Mouse (Mus musculus): ENCODE results near the gene Aida. TPM values are rescaled to one million over a fixed set of nuclear protein-coding genes. Genes with fewer than 3 reads are reported as not detected.

Gene Aida
- 13.2 and 18.9 TPM in 2 replicates for polyA plus RNA-seq (2012; rRNA removed)
- polyA plus RNA-seq (2014; fragmentation: Nextera tagmentation; extraction: Ambion mirVana): 9.1 and 10.4 TPM in 2 replicates

GRCm38 (mm10) chr1:183296465-183296864 is at the start of gene Aida:
Gene Aida (plus strand): TSS chr1:183296590.
- 0 out of 2 replicates have a peak, but pooled peaks have one; percentile 18 for TF ChIP-seq CTCF (IDR thresholded peaks at IDR 0.05; ENCODE audit: low read depth)
- no peak for TF ChIP-seq EP300 (IDR thresholded peaks at IDR 0.05; ENCODE audit: low read depth)
- Histone ChIP-seq H3K4me1 (replicated peaks; ENCODE audit: control insufficient read depth in 2 of 2, insufficient read depth in 2 of 2, low read length in 1 of 2) (no peaks in the 10 kb centered on the region), H3K27ac (peak within 1 kb of the TSS; percentile 50), H3K4me2 (ENCODE audit: low read depth) (peak within 1 kb of the TSS; percentile 68), H3K9ac (replicated peaks) (peak within 1 kb of the TSS; percentile 78), H3K9me3 (ENCODE audit: control insufficient read depth, low read length) (no peaks in the 10 kb centered on the region), H3K27me3 (ENCODE audit: control insufficient read depth, insufficient read depth, low read length) (no peaks in the 10 kb centered on the region), H3K4me3 (ENCODE audit: insufficient read depth in 1 of 2, low read depth in 2 of 2, low read length in 2 of 2) (peak within 1 kb of the TSS; percentile 66 to 95), H3K36me3 (replicated peaks; ENCODE audit: control insufficient read depth, insufficient read depth, low read depth) (peaks cover 12% of the 10 kb centered on the region)
- ATAC-seq (ENCODE audit: insufficient read depth) (peak; percentile 12), DNase-seq (ENCODE audit: low read depth in 3 of 3, low spot score in 3 of 3) (peak in 1 of 3 experiments; percentile 26)
- under 1% methylated on average over 26 of the region's 26 CpGs for WGBS (ENCODE audit: insufficient replicate concordance)

GRCm38 (mm10) chr1:183248144-183248543 is 48.2 kb upstream of the Aida start:
- H3K9ac ChIP-seq (replicated peaks): no peak overlapping the region
- no peaks in the 10 kb centered on the region for H3K27me3 ChIP-seq (ENCODE audit: control insufficient read depth, insufficient read depth, low read length)
- peak; percentile 79 for ATAC-seq (ENCODE audit: insufficient read depth)
- no peak overlapping the region for H3K4me3 ChIP-seq (ENCODE audit: insufficient read depth in 1 of 2, low read depth in 2 of 2, low read length in 2 of 2)
- H3K27ac ChIP-seq: no peak overlapping the region
- WGBS (ENCODE audit: insufficient replicate concordance): 12% methylated on average over 1 of the region's 1 CpGs
- peak in 2 of 3 experiments; percentile 20 to 25 for DNase-seq (ENCODE audit: low read depth in 3 of 3, low spot score in 3 of 3)
- H3K4me2 ChIP-seq (ENCODE audit: low read depth): no peak overlapping the region
- peaks cover 3 to 15% of the 10 kb centered on the region in 2 experiments; a peak in 3 of 4 replicates for H3K4me1 ChIP-seq (replicated peaks; ENCODE audit: control insufficient read depth in 2 of 2, insufficient read depth in 2 of 2, low read length in 1 of 2)
- peak; percentile 85 for TF ChIP-seq EP300 (IDR thresholded peaks at IDR 0.05; ENCODE audit: low read depth)
- no peak for TF ChIP-seq CTCF (IDR thresholded peaks at IDR 0.05; ENCODE audit: low read depth)
- no peaks in the 10 kb centered on the region for H3K9me3 ChIP-seq (ENCODE audit: control insufficient read depth, low read length)
- H3K36me3 ChIP-seq (replicated peaks; ENCODE audit: control insufficient read depth, insufficient read depth, low read depth): no peaks in the 10 kb centered on the region

DNA sequence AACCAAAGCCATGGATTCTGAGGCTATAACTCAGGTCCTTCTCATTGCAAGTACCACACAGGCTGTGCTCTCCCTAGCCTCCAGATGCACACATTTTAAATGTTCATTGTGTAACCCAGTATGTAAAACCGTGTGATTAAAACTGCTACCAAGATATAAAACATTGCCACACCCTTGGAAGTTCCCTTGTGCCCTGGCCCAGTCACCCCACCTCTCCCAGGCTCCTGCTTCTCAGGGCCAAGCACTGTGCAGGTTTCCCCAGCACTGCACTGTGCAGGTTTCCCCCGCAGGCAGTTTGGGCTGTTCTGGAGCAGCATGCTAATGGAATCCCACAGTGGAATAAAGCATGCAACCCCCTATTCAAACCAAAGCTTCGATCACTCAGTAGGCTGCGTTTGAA is 45.8 kb upstream of the Aida start:
- DNase-seq (ENCODE audit: low read depth in 3 of 3, low spot score in 3 of 3): peak in 1 of 3 experiments; percentile 23
- no peak overlapping the region for H3K4me3 ChIP-seq (ENCODE audit: insufficient read depth in 1 of 2, low read depth in 2 of 2, low read length in 2 of 2)
- H3K27ac ChIP-seq: no peak overlapping the region
- TF ChIP-seq CTCF (IDR thresholded peaks at IDR 0.05; ENCODE audit: low read depth) (no peak), EP300 (IDR thresholded peaks at IDR 0.05; ENCODE audit: low read depth) (no peak)
- H3K4me1 ChIP-seq (replicated peaks; ENCODE audit: control insufficient read depth in 2 of 2, insufficient read depth in 2 of 2, low read length in 1 of 2): peaks cover 3 to 15% of the 10 kb centered on the region in 2 experiments; a peak in 3 of 4 replicates
- H3K27me3 ChIP-seq (ENCODE audit: control insufficient read depth, insufficient read depth, low read length): no peaks in the 10 kb centered on the region
- 49% methylated on average over 4 of the region's 4 CpGs for WGBS (ENCODE audit: insufficient replicate concordance)
- H3K9me3 ChIP-seq (ENCODE audit: control insufficient read depth, low read length): no peaks in the 10 kb centered on the region
- H3K9ac ChIP-seq (replicated peaks): no peak overlapping the region
- H3K36me3 ChIP-seq (replicated peaks; ENCODE audit: control insufficient read depth, insufficient read depth, low read depth): no peaks in the 10 kb centered on the region
- ATAC-seq (ENCODE audit: insufficient read depth): no peak
- no peak overlapping the region for H3K4me2 ChIP-seq (ENCODE audit: low read depth)

- Histone ChIP-seq H3K9ac (replicated peaks) (no peak overlapping the region), H3K27ac (no peak overlapping the region), H3K4me3 (ENCODE audit: insufficient read depth in 1 of 2, low read depth in 2 of 2, low read length in 2 of 2) (no peak overlapping the region), H3K27me3 (ENCODE audit: control insufficient read depth, insufficient read depth, low read length) (no peaks in the 10 kb centered on the region), H3K4me1 (replicated peaks; ENCODE audit: control insufficient read depth in 2 of 2, insufficient read depth in 2 of 2, low read length in 1 of 2) (peaks cover 3 to 15% of the 10 kb centered on the region in 2 experiments; a peak in 3 of 4 replicates), H3K9me3 (ENCODE audit: control insufficient read depth, low read length) (no peaks in the 10 kb centered on the region), H3K4me2 (ENCODE audit: low read depth) (no peak overlapping the region), H3K36me3 (replicated peaks; ENCODE audit: control insufficient read depth, insufficient read depth, low read depth) (no peaks in the 10 kb centered on the region)
- 52% methylated on average over 2 of the region's 2 CpGs for WGBS (ENCODE audit: insufficient replicate concordance)
- TF ChIP-seq EP300 (IDR thresholded peaks at IDR 0.05; ENCODE audit: low read depth): no peak
- no peak for TF ChIP-seq CTCF (IDR thresholded peaks at IDR 0.05; ENCODE audit: low read depth)
- no peak for DNase-seq (ENCODE audit: low read depth in 3 of 3, low spot score in 3 of 3)
- ATAC-seq (ENCODE audit: insufficient read depth): no peak
Observed at GRCm38 (mm10) chr1:183251818-183252217, 44.6 kb upstream of the Aida start.

DNA sequence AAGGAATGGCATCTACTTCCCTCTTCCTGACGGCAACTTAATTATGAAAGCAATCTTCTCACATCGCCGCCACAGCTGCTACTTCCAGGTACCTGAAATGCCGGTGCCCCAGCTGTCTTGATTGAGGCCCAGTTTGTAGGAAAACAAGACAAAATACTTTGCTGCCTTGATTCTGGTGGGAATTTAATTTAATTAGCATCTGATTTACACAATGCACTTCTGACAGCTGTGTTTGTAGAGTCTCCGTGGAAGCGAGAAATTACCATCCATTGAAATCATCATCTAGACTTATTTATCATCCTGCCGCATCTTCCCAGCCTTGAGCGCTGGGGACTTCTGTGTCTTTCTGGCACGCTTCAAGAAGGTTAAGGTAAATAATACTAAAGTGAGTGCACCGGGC is 43.8 kb upstream of the Aida start:
- Histone ChIP-seq H3K4me2 (ENCODE audit: low read depth) (no peak overlapping the region), H3K27ac (no peak overlapping the region), H3K9ac (replicated peaks) (no peak overlapping the region), H3K36me3 (replicated peaks; ENCODE audit: control insufficient read depth, insufficient read depth, low read depth) (no peaks in the 10 kb centered on the region), H3K4me1 (replicated peaks; ENCODE audit: control insufficient read depth in 2 of 2, insufficient read depth in 2 of 2, low read length in 1 of 2) (peaks cover 3 to 12% of the 10 kb centered on the region in 2 experiments; a peak in 3 of 4 replicates), H3K4me3 (ENCODE audit: insufficient read depth in 1 of 2, low read depth in 2 of 2, low read length in 2 of 2) (no peak overlapping the region), H3K27me3 (ENCODE audit: control insufficient read depth, insufficient read depth, low read length) (no peaks in the 10 kb centered on the region), H3K9me3 (ENCODE audit: control insufficient read depth, low read length) (no peaks in the 10 kb centered on the region)
- DNase-seq (ENCODE audit: low read depth in 3 of 3, low spot score in 3 of 3) (no peak), ATAC-seq (ENCODE audit: insufficient read depth) (no peak)
- WGBS (ENCODE audit: insufficient replicate concordance): 64% methylated on average over 10 of the region's 10 CpGs
- TF ChIP-seq CTCF (IDR thresholded peaks at IDR 0.05; ENCODE audit: low read depth): no peak
- no peak for TF ChIP-seq EP300 (IDR thresholded peaks at IDR 0.05; ENCODE audit: low read depth)

All from liver, embryonic 14.5 days (tissue).